Mouse (Mus musculus) embryo, embryonic 10.5 days (tissue): Measurements from ENCODE around the gene Gm20828.
"Not testable (repeated sequence)": the region's sequence is repeated elsewhere in the genome, so short reads cannot be mapped to it uniquely, and the experiment has no call there.

ENCODE experiments used
- DNase-seq: peaks from one replicate; pipeline ENCODE4 v3.0.0-alpha.2; 2015; ENCODE audit warnings: low spot score

The Gm20828 gene

GRCm38 (mm10) chrY:11199274-11199673 is at the start of gene Gm20828:
Gene Gm20828, minus strand, starts transcription at chrY:11199374.
- DNase-seq: not testable (repeated sequence)
